Mouse (Mus musculus) heart, adult 2 months (tissue): ENCODE results near the gene Casc3. TPM values are rescaled to one million over a fixed set of nuclear protein-coding genes. Genes with fewer than 3 reads are reported as not detected.

Source experiments
- DNase-seq, 2 experiments: peaks; one replicate each; pipeline ENCODE4 v3.0.0; 2021
- H3K27ac ChIP-seq: fragments of 200-600 bp; 2 replicates; pipeline ENCODE4 v1.8.1; 2022
- H3K27me3 ChIP-seq: fragments of 200-500 bp; 2 replicates; pipeline ENCODE4 v1.6.1; 2012; ENCODE audit warnings: mild to moderate bottlenecking, low read length, inconsistent platforms, mixed read lengths; ENCODE audit not compliant: control insufficient read depth, insufficient read depth
- H3K36me3 ChIP-seq: fragments of 200-500 bp; 2 replicates; pipeline ENCODE4 v1.6.1; 2012; ENCODE audit warnings: low read length, inconsistent platforms; ENCODE audit not compliant: control insufficient read depth, insufficient read depth
- H3K4me1 ChIP-seq: fragments of 200-500 bp; 2 replicates; pipeline ENCODE4 v1.6.1; 2011; ENCODE audit warnings: low read length; ENCODE audit not compliant: control insufficient read depth, insufficient read depth
- H3K4me3 ChIP-seq: fragments of 200-600 bp; 2 replicates; pipeline ENCODE4 v1.8.1; 2022
- H3K79me2 ChIP-seq: fragments of 200-500 bp; replicated peaks from 2 replicates; pipeline ENCODE4 v1.6.1; 2012; ENCODE audit warnings: mild to moderate bottlenecking, inconsistent platforms, low read length, moderate library complexity, mixed read lengths; ENCODE audit not compliant: control insufficient read depth, insufficient read depth
- H3K9ac ChIP-seq: fragments of 200-500 bp; 2 replicates; pipeline ENCODE4 v1.6.1; 2012; ENCODE audit warnings: low read depth, mild to moderate bottlenecking, control low read depth, inconsistent platforms, low read length, mixed read lengths
- CTCF ChIP-seq: fragments of 200-600 bp; IDR thresholded peaks from 2 replicates; pipeline ENCODE4 v1.8.1; 2022; ENCODE audit warnings: antibody characterized with exemption, mild to moderate bottlenecking, moderate library complexity
- EP300 ChIP-seq: fragments of 200-500 bp; IDR thresholded peaks from 2 replicates; pipeline ENCODE4 v1.6.1; 2011; ENCODE audit warnings: low read depth, low read length, control low read depth; ENCODE audit not compliant: insufficient read depth
- POLR2A ChIP-seq: fragments of 200-500 bp; IDR thresholded peaks from 2 replicates; pipeline ENCODE4 v1.6.1; 2011; ENCODE audit warnings: mild to moderate bottlenecking, low read depth, low read length, control low read depth; ENCODE audit not compliant: insufficient read depth
- WGBS: fragments of 180-500 bp; shearing (Covaris S2); methylation state at CpG from one replicate; pipeline ENCODE4 v1.1.7; 2018; 5-methylcytosine and 5-hydroxymethylcytosine counted together
- intact Hi-C: fragments of 180-260 bp; cut with DNase I; formaldehyde crosslinking; loops from one replicate; pipeline ENCODE4 v1.15.1; 2025
- polyA plus RNA-seq: library from polyadenylated mRNA; depleted of rRNA; stranded (reverse); fragments of >200 nt; gene quantifications from 2 replicates; pipeline ENCODE4 v1.2.3, GENCODE M21; 2012
- total RNA-seq, 2 experiments: library from RNA; stranded (reverse); gene quantifications; 2 replicates each; pipeline ENCODE4 v1.2.3; 2021

Gene Casc3
- total and polyA plus RNA-seq, 3 experiments, result 17.5 to 20.7 (median 18.7) TPM

DNA sequence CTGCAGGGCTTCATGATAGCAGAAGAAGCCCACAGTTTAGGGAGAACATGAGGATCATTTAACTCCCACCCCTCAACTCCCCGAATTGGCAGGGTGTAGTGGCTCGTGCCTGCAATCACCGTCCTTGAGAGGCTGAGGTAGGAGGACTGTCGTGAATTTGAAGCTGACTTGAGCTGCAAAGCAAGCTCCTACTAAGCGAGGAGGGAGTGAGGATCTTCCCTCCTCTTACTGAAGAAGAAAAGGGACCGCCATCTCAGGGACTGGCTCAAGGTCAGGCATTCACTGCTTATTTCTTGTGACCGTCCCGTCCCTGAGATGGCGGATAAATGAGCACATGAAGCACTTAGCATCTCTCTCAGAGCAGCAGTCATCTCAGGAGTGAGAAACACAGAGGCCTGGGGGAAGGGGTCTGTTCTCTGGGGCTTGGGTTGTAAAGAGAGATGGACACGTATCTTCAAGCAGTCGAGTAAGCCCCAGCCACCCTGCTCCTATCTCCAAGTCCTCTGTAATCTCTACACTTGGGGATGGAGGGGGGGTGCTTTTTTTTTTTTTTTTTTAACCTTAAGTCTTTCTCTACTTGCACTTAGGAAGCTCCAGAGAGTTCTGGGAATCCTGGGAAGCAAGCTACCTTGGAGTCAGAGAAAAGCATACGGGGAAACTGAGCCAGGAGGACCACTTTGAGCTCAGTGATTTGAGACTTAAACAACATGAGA, 28.5 kb upstream of the Casc3 start:
- Histone ChIP-seq H3K4me3 (peak overlapping the region; percentile 40), H3K36me3 (peaks cover 8% of the 10 kb centered on the region), H3K9ac (peak overlapping the region; percentile 81), H3K4me1 (peaks cover 15% of the 10 kb centered on the region), H3K27ac (peak overlapping the region; percentile 100), H3K79me2 (no peaks in the 10 kb centered on the region), H3K27me3 (no peaks in the 10 kb centered on the region)
- intact Hi-C loops, result no loop called here
- peak in 1 of 2 experiments; percentile 66 for DNase-seq
- TF ChIP-seq CTCF, result no peak
- TF ChIP-seq POLR2A, result peak; percentile 74; the same call in 1 of the 2 replicates
- 14% methylated on average over 12 of the region's 12 CpGs for WGBS

DNA sequence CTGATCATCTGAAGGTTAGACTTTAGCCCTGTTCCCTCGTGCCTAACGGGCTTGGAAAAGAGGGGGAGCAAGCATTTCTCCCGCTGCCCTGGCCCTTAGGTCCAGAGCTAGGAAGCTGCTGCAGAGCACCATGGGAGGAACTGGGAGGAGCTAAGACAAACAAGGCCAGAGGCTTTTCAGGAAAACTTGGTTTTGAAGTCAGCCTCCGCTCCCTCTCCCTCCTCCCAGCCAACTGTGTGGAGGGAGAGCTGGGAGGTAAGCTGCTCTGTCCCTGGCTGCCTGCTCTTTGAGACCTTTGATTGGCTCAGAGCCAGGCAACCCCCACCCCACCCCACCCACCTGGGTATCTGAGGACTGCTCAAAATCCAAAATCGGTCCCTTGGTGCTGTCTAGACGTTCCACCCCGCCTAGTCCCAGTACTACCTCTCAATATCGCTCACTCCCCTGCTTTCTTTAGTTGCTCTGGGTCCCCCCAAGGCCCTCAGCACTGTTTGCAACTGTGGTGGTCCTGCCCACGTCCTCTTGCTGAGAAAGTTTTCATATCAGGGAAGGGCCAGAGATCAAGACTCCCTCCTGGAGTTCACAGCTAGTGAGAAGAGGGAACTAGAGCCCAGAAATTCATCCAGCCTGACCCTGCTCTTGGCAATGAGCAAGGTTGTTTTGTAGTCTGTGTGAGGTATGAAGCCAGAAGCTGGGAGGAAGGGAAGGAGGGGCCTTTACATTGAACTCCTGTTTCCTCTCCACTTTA, 27.7 kb upstream of the Casc3 start:
- Histone ChIP-seq H3K4me3 (peak overlapping the region; percentile 40), H3K4me1 (peaks cover 14% of the 10 kb centered on the region), H3K79me2 (no peaks in the 10 kb centered on the region), H3K9ac (peak overlapping the region; percentile 71), H3K27ac (peak overlapping the region; percentile 100), H3K36me3 (peaks cover under 1% of the 10 kb centered on the region), H3K27me3 (no peaks in the 10 kb centered on the region)
- TF ChIP-seq CTCF (no peak), POLR2A (peak; percentile 98), EP300 (peak; percentile 87)
- peak; percentile 82 to 85 for DNase-seq
- 9% methylated on average over 9 of the region's 9 CpGs for WGBS
- intact Hi-C loops, result no loop called here

DNA sequence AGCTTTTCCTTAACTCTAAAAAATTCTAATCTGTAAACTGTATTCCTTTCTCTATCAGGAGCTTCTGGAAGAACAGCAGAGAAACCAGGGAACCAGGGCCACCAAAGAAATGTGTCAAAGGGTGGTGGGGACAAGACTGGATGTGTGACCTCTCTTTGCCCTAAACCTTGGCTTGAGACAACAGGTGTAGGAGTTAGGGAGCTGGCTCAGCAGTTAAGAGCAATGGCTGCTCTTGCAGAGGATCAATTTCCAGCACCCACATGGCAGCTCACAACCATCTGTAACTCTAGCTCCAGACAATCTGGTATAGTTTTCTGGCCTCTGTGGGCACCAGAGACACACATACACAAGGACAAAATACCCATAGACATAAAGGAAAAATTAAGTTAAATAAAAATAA, 26.8 kb upstream of the Casc3 start:
- Histone ChIP-seq H3K27ac (peak overlapping the region; percentile 100), H3K4me1 (peaks cover 20% of the 10 kb centered on the region), H3K9ac (no peak overlapping the region), H3K4me3 (no peak overlapping the region), H3K36me3 (no peaks in the 10 kb centered on the region; the same call in 1 of the 2 replicates), H3K27me3 (no peaks in the 10 kb centered on the region), H3K79me2 (no peaks in the 10 kb centered on the region)
- intact Hi-C loops, result no loop called here
- TF ChIP-seq POLR2A, result no peak
- no peak for TF ChIP-seq EP300
- DNase-seq, result no peak

DNA sequence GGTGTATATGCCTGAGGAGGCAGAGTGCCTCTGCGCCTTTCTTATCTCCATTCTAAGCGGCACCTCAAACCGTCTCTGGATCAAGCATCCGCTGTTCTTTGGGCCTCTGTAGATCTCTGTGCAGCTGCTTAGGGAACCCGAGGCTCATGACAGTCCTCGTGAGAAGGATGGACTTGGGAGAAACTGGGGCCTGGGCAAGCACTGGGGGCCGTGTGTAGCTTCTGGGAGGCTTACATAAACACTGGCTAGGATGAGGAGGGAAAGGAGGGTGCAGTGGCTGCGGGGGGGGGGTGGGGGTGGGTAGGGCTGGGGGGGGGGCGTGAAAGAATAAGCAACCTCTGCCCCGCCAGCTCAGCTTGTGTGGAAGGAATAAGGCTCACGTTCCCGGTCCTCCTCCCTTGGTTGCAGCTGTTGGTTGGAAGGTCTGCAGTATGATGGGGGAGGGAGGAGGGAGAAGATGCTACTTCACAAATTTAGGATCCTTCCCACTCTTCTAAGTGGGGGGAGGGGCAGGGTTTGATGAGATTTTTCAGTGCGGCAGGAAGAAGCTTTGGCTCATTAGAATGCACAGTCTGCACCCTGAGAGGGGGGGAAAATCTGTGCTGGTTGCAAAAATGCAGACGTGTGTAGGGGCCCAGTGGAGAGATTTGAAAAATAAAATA, 22.7 kb upstream of the Casc3 start:
- Histone ChIP-seq H3K36me3 (peaks cover 9% of the 10 kb centered on the region), H3K4me1 (peaks cover 33% of the 10 kb centered on the region), H3K4me3 (no peak overlapping the region; the same call in 1 of the 2 replicates), H3K9ac (peak overlapping the region; percentile 62), H3K27me3 (no peaks in the 10 kb centered on the region), H3K79me2 (no peaks in the 10 kb centered on the region), H3K27ac (peak overlapping the region; percentile 99)
- TF ChIP-seq EP300, result peak; percentile 79
- TF ChIP-seq CTCF, result no peak
- peak; percentile 47; the same call in 1 of the 2 replicates for TF ChIP-seq POLR2A
- intact Hi-C loops, result no loop called here
- 25% methylated on average over 13 of the region's 14 CpGs for WGBS
- peak; percentile 68 to 75 for DNase-seq

DNA sequence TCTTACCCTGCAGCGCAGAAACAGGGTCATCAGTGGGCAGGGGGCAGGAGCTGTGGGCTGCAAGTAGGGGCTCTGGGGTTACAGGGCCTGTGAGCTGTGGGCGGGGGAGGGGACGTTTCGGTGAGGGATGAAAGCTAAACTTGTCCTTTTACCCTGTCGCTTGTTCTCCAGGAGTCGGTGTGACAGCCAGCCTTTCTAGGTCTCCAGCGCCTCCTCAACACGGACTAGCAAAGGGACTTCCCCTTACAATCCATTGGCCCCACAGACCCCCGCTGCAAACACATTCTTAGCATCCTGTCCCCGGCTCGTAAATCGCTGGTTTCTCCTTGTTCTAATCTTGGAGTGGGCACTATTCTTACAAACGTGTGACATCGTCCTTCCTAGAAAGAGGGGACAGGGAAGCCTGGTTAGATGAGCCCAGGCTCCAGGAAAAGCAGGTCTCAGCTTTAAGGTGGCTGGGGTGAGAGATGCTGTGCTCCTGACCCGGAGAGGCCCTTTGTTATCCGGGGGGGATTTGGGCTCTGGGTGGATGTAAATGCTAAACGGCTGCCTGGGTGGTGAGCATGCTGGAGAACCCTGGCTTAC, 22.0 kb upstream of the Casc3 start:
- DNase-seq, result peak in 1 of 2 experiments; percentile 50

More for the DNA sequence above, 22.0 kb upstream of the Casc3 start:
- Histone ChIP-seq H3K4me1 (peaks cover 38% of the 10 kb centered on the region), H3K4me3 (peak overlapping the region; percentile 30), H3K27me3 (no peaks in the 10 kb centered on the region), H3K27ac (peak overlapping the region; percentile 99), H3K36me3 (peaks cover 9% of the 10 kb centered on the region), H3K79me2 (no peaks in the 10 kb centered on the region), H3K9ac (peak overlapping the region; percentile 64)
- intact Hi-C loops, result loop anchor here (1.0 kb wide), 1 partner anchor 7 kb away; the partner anchor contains the start of gene Nr1d1
- TF ChIP-seq EP300 (no peak), POLR2A (no peak)
- WGBS, result 6% methylated on average over 17 of the region's 17 CpGs
